Mouse (Mus musculus) embryonic facial prominence, embryonic 10.5 days (tissue): Measurements from ENCODE around the gene Gm3045. TPM values are rescaled to one million over a fixed set of nuclear protein-coding genes. Genes with fewer than 3 reads are reported as not detected.

Experiments
- DNase-seq: peaks from one replicate; pipeline ENCODE4 v3.0.0-alpha.2; 2017; ENCODE audit warnings: low spot score
- H3K27ac ChIP-seq: fragments of 300-500 bp; sonication (generic); replicated peaks from 2 replicates; pipeline ENCODE4 v1.5.1; 2016; ENCODE audit warnings: mild to moderate bottlenecking
- H3K27me3 ChIP-seq: fragments of 300-500 bp; sonication (generic); replicated peaks from 2 replicates; pipeline ENCODE4 v1.6.1; 2016; ENCODE audit warnings: low read depth, mild to moderate bottlenecking; ENCODE audit not compliant: poor library complexity, severe bottlenecking
- H3K36me3 ChIP-seq: fragments of 300-500 bp; sonication (generic); replicated peaks from 2 replicates; pipeline ENCODE4 v1.6.1; 2016; ENCODE audit warnings: mild to moderate bottlenecking, moderate library complexity
- H3K4me1 ChIP-seq: fragments of 300-500 bp; sonication (generic); 2 replicates; pipeline ENCODE4 v1.6.1; 2016
- H3K4me3 ChIP-seq: fragments of 300-500 bp; sonication (generic); 2 replicates; pipeline ENCODE4 v1.5.1; 2016; ENCODE audit warnings: mild to moderate bottlenecking, moderate library complexity
- H3K9me3 ChIP-seq: fragments of 300-500 bp; sonication (generic); 2 replicates; pipeline ENCODE4 v1.6.1; 2016; ENCODE audit warnings: mild to moderate bottlenecking
- WGBS: fragments of 180-500 bp; shearing (Covaris S2); methylation state at CpG from one replicate; pipeline ENCODE4 v1.1.7; 2016; 5-methylcytosine and 5-hydroxymethylcytosine counted together
- polyA plus RNA-seq: library from polyadenylated mRNA; unstranded; fragments of >200 nt; fragmentation: Nextera tagmentation; extraction: Ambion mirVana; gene quantifications from 2 replicates; pipeline ENCODE4 v1.2.1, GENCODE M21; 2016

The Gm3045 gene
- polyA plus RNA-seq, 1 experiment from 2014 or later, result not detected

DNA sequence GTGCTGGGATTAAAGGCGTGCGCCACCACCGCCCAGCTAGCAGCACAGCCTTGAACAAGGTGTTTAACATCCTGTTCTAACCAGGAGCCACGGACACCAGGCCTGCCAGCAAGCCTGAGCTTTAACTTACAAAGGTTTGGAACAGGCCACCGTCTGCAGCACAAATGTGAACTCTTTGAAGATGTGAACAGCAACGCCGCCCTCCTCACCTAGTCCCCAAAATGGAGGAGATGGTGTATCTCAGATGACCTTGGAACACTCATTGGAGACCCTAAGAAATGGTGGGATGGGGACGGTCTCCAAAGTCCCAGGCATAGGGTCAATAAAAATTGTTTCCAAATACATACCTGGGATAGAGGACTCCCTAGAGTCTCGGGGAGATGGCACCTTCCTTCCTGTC, 46.3 kb downstream of the Gm3045 start:
- Histone ChIP-seq H3K9me3 (no peaks in the 10 kb centered on the region), H3K27me3 (no peaks in the 10 kb centered on the region), H3K4me3 (no peak overlapping the region), H3K27ac (no peak overlapping the region), H3K36me3 (no peaks in the 10 kb centered on the region), H3K4me1 (peaks cover 13% of the 10 kb centered on the region)
- WGBS, result 90% methylated on average over 9 of the region's 9 CpGs
- no peak for DNase-seq

DNA sequence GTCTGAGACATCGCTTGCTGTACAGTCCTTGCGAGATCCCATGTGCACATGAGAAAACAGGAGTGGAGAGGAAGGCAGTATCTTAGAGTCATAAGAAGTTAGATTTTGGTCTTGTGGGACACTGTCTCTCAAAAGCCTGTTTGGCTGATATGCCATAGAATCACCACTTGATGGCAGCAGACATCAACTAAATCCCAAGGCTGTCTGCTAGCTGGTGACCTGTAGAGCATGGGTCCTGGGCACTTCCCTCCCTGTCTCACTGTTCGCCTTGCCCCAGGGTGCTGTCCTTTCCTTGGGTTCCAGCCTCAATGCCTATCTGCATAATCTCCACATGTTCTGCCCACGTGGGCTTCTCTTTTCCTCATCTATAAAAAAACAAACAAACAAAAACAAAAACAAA, 49.0 kb downstream of the Gm3045 start:
- Histone ChIP-seq H3K36me3 (no peaks in the 10 kb centered on the region), H3K4me1 (peaks cover 18% of the 10 kb centered on the region), H3K27me3 (no peaks in the 10 kb centered on the region), H3K4me3 (no peak overlapping the region), H3K27ac (no peak overlapping the region), H3K9me3 (no peaks in the 10 kb centered on the region)
- WGBS, result 35% methylated on average over 4 of the region's 4 CpGs
- peak; percentile 56 for DNase-seq

GRCm38 (mm10) chr13:56476790-56477189, 50.4 kb downstream of the Gm3045 start:
- Histone ChIP-seq H3K4me1 (peaks cover 18% of the 10 kb centered on the region), H3K36me3 (no peaks in the 10 kb centered on the region), H3K27me3 (no peaks in the 10 kb centered on the region), H3K27ac (peak overlapping the region; percentile 40; the same call in 1 of the 2 replicates), H3K4me3 (no peak overlapping the region), H3K9me3 (no peaks in the 10 kb centered on the region)
- DNase-seq, result no peak
- 62% methylated on average over 5 of the region's 5 CpGs for WGBS

- H3K27me3 ChIP-seq, result no peaks in the 10 kb centered on the region
- no peaks in the 10 kb centered on the region for H3K9me3 ChIP-seq
- WGBS, result 39% methylated on average over 6 of the region's 6 CpGs
- H3K27ac ChIP-seq, result no peak overlapping the region
- no peak for DNase-seq
- H3K4me3 ChIP-seq, result no peak overlapping the region
- H3K4me1 ChIP-seq, result peaks cover 18% of the 10 kb centered on the region
- no peaks in the 10 kb centered on the region for H3K36me3 ChIP-seq
These were observed 50.9 kb downstream of the Gm3045 start for GRCm38 (mm10) chr13:56477271-56477670.

DNA sequence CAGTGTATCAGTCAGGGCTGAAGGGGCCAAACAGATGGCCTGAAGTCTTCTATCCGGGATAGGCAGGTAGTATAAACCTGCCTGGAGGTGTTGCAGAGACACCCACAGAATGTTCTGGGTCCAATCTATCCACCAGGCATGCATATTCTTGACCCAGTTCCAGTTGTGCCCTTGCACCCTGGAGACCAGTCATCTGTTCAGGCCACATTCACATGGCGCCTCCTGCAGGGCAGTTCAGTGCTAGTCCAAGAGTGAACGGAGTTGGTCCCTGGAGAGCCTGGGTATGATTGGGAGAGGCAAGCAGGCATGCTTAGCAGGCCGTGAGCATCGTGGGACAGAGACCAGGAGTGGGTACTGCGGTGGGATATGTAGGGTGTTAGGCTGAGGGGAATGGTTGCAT, 51.6 kb downstream of the Gm3045 start:
- Histone ChIP-seq H3K9me3 (no peaks in the 10 kb centered on the region), H3K27me3 (no peaks in the 10 kb centered on the region), H3K4me1 (peaks cover 18% of the 10 kb centered on the region), H3K4me3 (no peak overlapping the region), H3K36me3 (no peaks in the 10 kb centered on the region), H3K27ac (no peak overlapping the region; the same call in 1 of the 2 replicates)
- 83% methylated on average over 6 of the region's 6 CpGs for WGBS
- DNase-seq, result no peak

DNA sequence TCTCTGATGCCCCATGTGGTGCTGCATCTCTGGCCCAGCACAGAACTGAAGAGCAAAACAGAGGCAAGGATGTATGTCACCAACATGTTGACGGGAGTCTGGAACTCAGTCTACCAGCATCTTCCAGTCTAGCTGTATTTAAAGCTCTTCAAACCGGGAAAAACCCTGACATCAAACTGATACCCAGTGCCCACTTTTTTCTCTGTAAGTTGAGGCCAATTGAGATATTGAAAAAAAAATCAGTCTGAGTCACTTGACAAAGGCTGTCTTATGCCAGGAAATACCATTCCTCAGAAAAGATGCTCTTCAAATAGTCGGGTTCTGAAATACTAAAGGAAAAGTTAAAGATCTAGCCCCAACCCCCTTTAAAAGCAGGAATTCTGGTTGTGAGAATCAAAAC, 55.8 kb downstream of the Gm3045 start, which contains the start of gene Il9:
Gene Il9 (minus strand): TSS at position 101 of the 400 bp plus-strand sequence.
- Histone ChIP-seq H3K36me3 (no peaks in the 10 kb centered on the region), H3K4me1 (peaks cover 10% of the 10 kb centered on the region), H3K27me3 (no peaks in the 10 kb centered on the region), H3K9me3 (no peaks in the 10 kb centered on the region), H3K27ac (no peak within 1 kb of the TSS), H3K4me3 (no peak within 1 kb of the TSS)
- DNase-seq, result no peak
- WGBS, result 79% methylated on average over 3 of the region's 3 CpGs

Other genes starting within 250 kb of the Gm3045 start
- 1.3 and 1.5 TPM in 2 replicates for gene Tifab, start 247.7 kb upstream of the Gm3045 start, polyA plus RNA-seq
- 11.2 and 15.5 TPM in 2 replicates for gene Neurog1, start 174.4 kb upstream of the Gm3045 start, polyA plus RNA-seq
- 23.8 and 40.2 TPM in 2 replicates for gene Cxcl14, start 130.0 kb upstream of the Gm3045 start, polyA plus RNA-seq
- gene Slc25a48, start 11.8 kb downstream of the Gm3045 start, polyA plus RNA-seq, result not detected in 2 replicates
- not detected in 2 replicates for gene Il9, start 55.7 kb downstream of the Gm3045 start, polyA plus RNA-seq
- gene Fbxl21, start 95.9 kb downstream of the Gm3045 start, polyA plus RNA-seq, result 1.3 TPM in 2 replicates
- gene Lect2, start 121.9 kb downstream of the Gm3045 start, polyA plus RNA-seq, result not detected in 2 replicates
- gene Tgfbi, start 182.9 kb downstream of the Gm3045 start, polyA plus RNA-seq, result 50.1 and 65.4 TPM in 2 replicates